Comparison of ENCODE assay signal across 8 mouse cellular contexts in the genomic region with DNA sequence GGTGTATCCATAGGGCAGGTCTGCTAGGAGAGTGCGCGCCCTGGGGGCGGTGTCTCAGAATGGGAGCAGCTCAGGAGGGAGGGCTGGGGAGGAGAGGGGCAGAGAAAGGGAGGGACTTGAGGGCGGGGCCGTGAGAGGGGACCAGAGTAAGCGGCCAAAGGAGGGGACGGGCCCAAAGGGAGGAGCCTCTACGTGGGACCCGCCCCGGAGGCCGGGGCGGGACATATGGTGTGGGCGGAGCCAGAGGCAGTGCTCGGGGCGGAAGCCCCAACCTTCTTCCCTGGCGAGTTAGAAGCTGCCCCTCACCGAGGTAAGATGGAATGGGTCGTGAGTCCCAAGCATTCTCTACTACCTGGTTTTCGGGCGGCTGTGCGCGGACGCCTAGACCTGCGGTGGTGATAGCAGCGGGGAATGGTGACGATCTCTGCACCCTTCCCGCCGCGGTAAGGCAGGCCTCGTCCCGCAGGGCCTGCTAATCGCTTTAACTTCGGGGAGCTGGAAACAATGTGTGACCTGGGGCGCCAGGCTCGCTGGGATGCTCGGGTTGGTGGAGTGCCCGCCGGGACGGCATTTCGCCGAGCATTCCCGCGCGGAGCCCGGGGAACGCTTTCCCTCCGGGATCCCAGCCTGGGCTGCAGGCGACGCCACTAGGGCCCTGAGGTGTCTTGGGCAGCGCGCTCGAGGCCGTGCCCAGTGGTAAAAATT. TPM values are rescaled to one million over a fixed set of nuclear protein-coding genes. Genes with fewer than 3 reads are reported as not detected.
A peak's percentile ranks its signal among the peaks of the same experiment; 100 is the strongest.
DNase-seq lines count a peak whose midpoint lies in the region; ATAC-seq and TF ChIP-seq lines count a peak whose summit lies in the region.

A gene (plus strand): TSS at position 219 of the 705 bp plus-strand sequence.

- peak within 1 kb of the TSS; percentile 86 for H3K4me3 ChIP-seq in forebrain, embryonic 10.5 days
- H3K4me3 ChIP-seq in heart, embryonic 15.5 days: peak within 1 kb of the TSS; percentile 65
- peak within 1 kb of the TSS; percentile 90 to 91 for H3K4me3 ChIP-seq in liver, embryonic 14.5 days (ENCODE audit: insufficient read depth in 1 of 2, low read depth in 2 of 2, low read length in 2 of 2)
- peak within 1 kb of the TSS; percentile 72 for H3K4me3 ChIP-seq in neural tube, embryonic 11.5 days (ENCODE audit: low read depth, low read length)
- H3K4me3 ChIP-seq in stomach, postnatal 0 days (ENCODE audit: low read depth, low read length): peak within 1 kb of the TSS; percentile 88

- H3K9me3 ChIP-seq in forebrain, embryonic 10.5 days: no peaks in the 10 kb centered on the region
- no peaks in the 10 kb centered on the region for H3K9me3 ChIP-seq in heart, embryonic 15.5 days (replicated peaks)
- H3K9me3 ChIP-seq in liver, embryonic 14.5 days (ENCODE audit: control insufficient read depth, low read length): no peaks in the 10 kb centered on the region
- H3K9me3 ChIP-seq in neural tube, embryonic 11.5 days (ENCODE audit: control insufficient read depth, low read length): no peaks in the 10 kb centered on the region
- no peaks in the 10 kb centered on the region for H3K9me3 ChIP-seq in stomach, postnatal 0 days (ENCODE audit: control insufficient read depth, low read length)

- peak; percentile 82 to 89 for DNase-seq in CD8-positive naive resting alpha-beta T cell, adult 2 months (ENCODE audit: low read depth in 2 of 2, low spot score in 2 of 2)
- peak; percentile 79 for DNase-seq in c-Kit-positive CD71-negative TER-119-negative erythroid progenitor cells, embryonic 14.5 days (ENCODE audit: low read depth)
- peak; percentile 92 for DNase-seq in forebrain, embryonic 10.5 days (ENCODE audit: extremely low spot score, low spot score)
- peak; percentile 95 to 98 for DNase-seq in kidney, postnatal 25 days
- DNase-seq in liver, embryonic 14.5 days (ENCODE audit: low read depth in 3 of 3, low spot score in 3 of 3): peak; percentile 91 to 93 (median 91)
- peak; percentile 95 for DNase-seq in neural tube, embryonic 11.5 days (ENCODE audit: low spot score)
- DNase-seq in stomach, postnatal 0 days (ENCODE audit: low spot score): peak; percentile 97

- H3K27ac ChIP-seq in forebrain, embryonic 10.5 days: peak within 1 kb of the TSS; percentile 91
- peak within 1 kb of the TSS; percentile 75 for H3K27ac ChIP-seq in heart, embryonic 15.5 days
- peak within 1 kb of the TSS; percentile 70 for H3K27ac ChIP-seq in liver, embryonic 14.5 days
- H3K27ac ChIP-seq in neural tube, embryonic 11.5 days (ENCODE audit: low read depth, low read length): peak within 1 kb of the TSS; percentile 40
- peak within 1 kb of the TSS; percentile 93 for H3K27ac ChIP-seq in stomach, postnatal 0 days (replicated peaks)

- H3K9ac ChIP-seq in heart, embryonic 15.5 days: peak within 1 kb of the TSS; percentile 66
- H3K9ac ChIP-seq in liver, embryonic 14.5 days (replicated peaks): peak within 1 kb of the TSS; percentile 92
- H3K9ac ChIP-seq in neural tube, embryonic 11.5 days (ENCODE audit: low read length): peak within 1 kb of the TSS; percentile 74
- H3K9ac ChIP-seq in stomach, postnatal 0 days (ENCODE audit: low read length): peak within 1 kb of the TSS; percentile 89

- ATAC-seq in heart, embryonic 15.5 days (replicated peaks; ENCODE audit: insufficient number of reproducible peaks, insufficient read depth, low FRiP score, low read depth): peak; percentile 99
- peak; percentile 98 for ATAC-seq in liver, embryonic 14.5 days (ENCODE audit: insufficient read depth)
- ATAC-seq in neural tube, embryonic 11.5 days (ENCODE audit: insufficient read depth, low FRiP score, low TSS enrichment): peak; percentile 98
- ATAC-seq in stomach, postnatal 0 days (ENCODE audit: low FRiP score, low TSS enrichment): peak; percentile 98

- H3K27me3 ChIP-seq in forebrain, embryonic 10.5 days (ENCODE audit: poor library complexity, severe bottlenecking): no peaks in the 10 kb centered on the region
- no peaks in the 10 kb centered on the region for H3K27me3 ChIP-seq in heart, embryonic 15.5 days
- no peaks in the 10 kb centered on the region for H3K27me3 ChIP-seq in liver, embryonic 14.5 days (ENCODE audit: control insufficient read depth, insufficient read depth, low read length)
- no peaks in the 10 kb centered on the region for H3K27me3 ChIP-seq in neural tube, embryonic 11.5 days (ENCODE audit: control insufficient read depth, insufficient read depth, low read length)
- no peaks in the 10 kb centered on the region for H3K27me3 ChIP-seq in stomach, postnatal 0 days (ENCODE audit: control insufficient read depth, insufficient read depth, low read length)

- no peak for TF ChIP-seq EP300 in liver, embryonic 14.5 days (IDR thresholded peaks at IDR 0.05; ENCODE audit: low read depth)
- TF ChIP-seq EP300 in stomach, postnatal 0 days (optimal IDR thresholded peaks at IDR 0.05): no peak

- under 1% methylated on average over 53 of the region's 53 CpGs for WGBS in forebrain, embryonic 10.5 days
- WGBS in heart, embryonic 15.5 days: under 1% methylated on average over 53 of the region's 53 CpGs
- WGBS in liver, embryonic 14.5 days (ENCODE audit: insufficient replicate concordance): under 1% methylated on average over 52 of the region's 53 CpGs
- WGBS in neural tube, embryonic 11.5 days: under 1% methylated on average over 53 of the region's 53 CpGs
- under 1% methylated on average over 49 of the region's 53 CpGs for WGBS in stomach, postnatal 0 days

- H3K4me2 ChIP-seq in heart, embryonic 15.5 days: peak within 1 kb of the TSS; percentile 78
- peak within 1 kb of the TSS; percentile 88 for H3K4me2 ChIP-seq in liver, embryonic 14.5 days (ENCODE audit: low read depth)
- peak within 1 kb of the TSS; percentile 70 for H3K4me2 ChIP-seq in neural tube, embryonic 11.5 days (ENCODE audit: low read depth)
- peak within 1 kb of the TSS; percentile 65 for H3K4me2 ChIP-seq in stomach, postnatal 0 days (replicated peaks; ENCODE audit: low read depth)

- TF ChIP-seq CTCF in liver, embryonic 14.5 days (IDR thresholded peaks at IDR 0.05; ENCODE audit: low read depth): peak; percentile 60
- peak; percentile 57 for TF ChIP-seq CTCF in stomach, postnatal 0 days (IDR thresholded peaks at IDR 0.05; ENCODE audit: low read depth)

- H3K4me1 ChIP-seq in forebrain, embryonic 10.5 days: peaks cover 23% of the 10 kb centered on the region
- H3K4me1 ChIP-seq in heart, embryonic 15.5 days (replicated peaks): peaks cover 17% of the 10 kb centered on the region
- peaks cover 10 to 16% of the 10 kb centered on the region in 2 experiments; a peak in 3 of 4 replicates for H3K4me1 ChIP-seq in liver, embryonic 14.5 days (replicated peaks; ENCODE audit: control insufficient read depth in 2 of 2, insufficient read depth in 2 of 2, low read length in 1 of 2)
- H3K4me1 ChIP-seq in neural tube, embryonic 11.5 days (ENCODE audit: control insufficient read depth, insufficient read depth, low read length): peaks cover 6% of the 10 kb centered on the region; the same call in 1 of the 2 replicates
- H3K4me1 ChIP-seq in stomach, postnatal 0 days (replicated peaks; ENCODE audit: control insufficient read depth, insufficient read depth): no peaks in the 10 kb centered on the region

- H3K36me3 ChIP-seq in forebrain, embryonic 10.5 days (replicated peaks): peaks cover 22% of the 10 kb centered on the region
- peaks cover 14% of the 10 kb centered on the region for H3K36me3 ChIP-seq in heart, embryonic 15.5 days
- peaks cover 10% of the 10 kb centered on the region for H3K36me3 ChIP-seq in liver, embryonic 14.5 days (replicated peaks; ENCODE audit: control insufficient read depth, insufficient read depth, low read depth)
- no peaks in the 10 kb centered on the region for H3K36me3 ChIP-seq in neural tube, embryonic 11.5 days (ENCODE audit: control insufficient read depth, insufficient read depth, low read length)
- H3K36me3 ChIP-seq in stomach, postnatal 0 days (ENCODE audit: control insufficient read depth, insufficient read depth, low read length): peaks cover 4% of the 10 kb centered on the region; the same call in 1 of the 2 replicates

RNA-seq across cellular contexts. Expression of the gene that starts here (rescaled TPM):
- 318 and 332 TPM in 2 replicates for polyA plus RNA-seq in forebrain, embryonic 10.5 days (2016; fragmentation: Nextera tagmentation; extraction: Ambion mirVana)
- polyA plus RNA-seq in heart, embryonic 15.5 days (2015; fragmentation: Nextera tagmentation; extraction: Ambion mirVana): 214 and 254 TPM in 2 replicates
- 89.1 and 101 TPM in 2 replicates for polyA plus RNA-seq in liver, embryonic 14.5 days (2012; rRNA removed)
- 220 and 227 TPM in 2 replicates for polyA plus RNA-seq in liver, embryonic 14.5 days (2014; fragmentation: Nextera tagmentation; extraction: Ambion mirVana)
- 351 and 358 TPM in 2 replicates for polyA plus RNA-seq in neural tube, embryonic 11.5 days (2014; fragmentation: Nextera tagmentation; extraction: Ambion mirVana)
- polyA plus RNA-seq in stomach, postnatal 0 days (2015; fragmentation: Nextera tagmentation; extraction: Ambion mirVana): 364 and 367 TPM in 2 replicates

Comparison
In these comparisons a context has a peak if more than half of its experiments do, and no peak if none do; other contexts are left out.
1. Peak in every context shown above with its lines: DNase-seq, ATAC-seq, H3K4me3 ChIP-seq and H3K27ac ChIP-seq.
2. H3K27ac ChIP-seq: peak in every context shown above with its lines; median percentile 93 in stomach, postnatal 0 days; 91 in forebrain, embryonic 10.5 days; 75 in heart, embryonic 15.5 days; 70 in liver, embryonic 14.5 days; 40 in neural tube, embryonic 11.5 days.